Mouse (Mus musculus) liver, embryonic 16.5 days (tissue): ENCODE results near the gene Rfpl4. TPM values are rescaled to one million over a fixed set of nuclear protein-coding genes. Genes with fewer than 3 reads are reported as not detected.
A peak's percentile ranks its signal among the peaks of the same experiment; 100 is the strongest.
"Not testable (repeated sequence)": the region's sequence is repeated elsewhere in the genome, so short reads cannot be mapped to it uniquely, and the experiment has no call there.

Experiments used
- ATAC-seq: fragments of 200-750 bp; cut with Nextera tagmentation; 2 replicates; pipeline ENCODE4 v1.8.0; 2017; ENCODE audit warnings: low read depth, mild to moderate bottlenecking, moderate number of reproducible peaks, moderate library complexity
- H3K27ac ChIP-seq: fragments of 300-500 bp; sonication (generic); 2 replicates; pipeline ENCODE4 v1.5.1; 2014; ENCODE audit warnings: mild to moderate bottlenecking, low read length
- H3K27me3 ChIP-seq: fragments of 300-500 bp; sonication (generic); 2 replicates; pipeline ENCODE4 v1.6.1; 2014; ENCODE audit warnings: low read depth, low read length, mixed read lengths; ENCODE audit not compliant: control insufficient read depth, insufficient read depth
- H3K36me3 ChIP-seq: fragments of 300-500 bp; sonication (generic); 2 replicates; pipeline ENCODE4 v1.6.1; 2014; ENCODE audit warnings: mild to moderate bottlenecking; ENCODE audit not compliant: control insufficient read depth, insufficient read depth
- H3K4me1 ChIP-seq: fragments of 300-500 bp; sonication (generic); 2 replicates; pipeline ENCODE4 v1.6.1; 2014; ENCODE audit warnings: low read depth, low read length, mixed read lengths; ENCODE audit not compliant: control insufficient read depth
- H3K4me2 ChIP-seq: fragments of 300-500 bp; sonication (generic); 2 replicates; pipeline ENCODE4 v1.6.1; 2014; ENCODE audit warnings: low read depth, low read length, mixed read lengths
- H3K4me3 ChIP-seq: fragments of 300-500 bp; sonication (generic); 2 replicates; pipeline ENCODE4 v1.5.1; 2014; ENCODE audit warnings: low read depth, mild to moderate bottlenecking, low read length
- H3K9ac ChIP-seq: fragments of 300-500 bp; sonication (generic); 2 replicates; pipeline ENCODE4 v1.6.1; 2014; ENCODE audit warnings: low read depth, low read length
- H3K9me3 ChIP-seq: fragments of 300-500 bp; sonication (generic); replicated peaks from 2 replicates; pipeline ENCODE4 v1.6.1; 2016; ENCODE audit warnings: low read length; ENCODE audit not compliant: control insufficient read depth
- WGBS: fragments of 180-500 bp; shearing (Covaris S2); extraction: QIAGEN DNeasy Blood & Tissue Kit; methylation state at CpG from one replicate; pipeline ENCODE4 v1.1.7; 2014; ENCODE audit not compliant: insufficient replicate concordance; 5-methylcytosine and 5-hydroxymethylcytosine counted together
- polyA plus RNA-seq: library from polyadenylated mRNA; unstranded; fragments of >200 nt; fragmentation: Nextera tagmentation; extraction: Ambion mirVana; gene quantifications from 2 replicates; pipeline ENCODE4 v1.2.1, GENCODE M21; 2015

Rfpl4 gene
- polyA plus RNA-seq = not detected in 2 replicates

- H3K4me3 ChIP-seq = no peak within 1 kb of the TSS
- no peaks in the 10 kb centered on the region for H3K36me3 ChIP-seq
- WGBS = 61% methylated on average over 3 of the region's 3 CpGs
- no peak within 1 kb of the TSS for H3K4me2 ChIP-seq
- no peak for ATAC-seq
- no peaks in the 10 kb centered on the region for H3K27me3 ChIP-seq
- H3K4me1 ChIP-seq = no peaks in the 10 kb centered on the region
- no peak within 1 kb of the TSS for H3K27ac ChIP-seq
- no peak within 1 kb of the TSS for H3K9ac ChIP-seq
- H3K9me3 ChIP-seq = no peaks in the 10 kb centered on the region
Observed at GRCm38 (mm10) chr7:5116850-5117249, at the start of gene Rfpl4. TSS of gene Rfpl4 (minus strand) at chr7:5116950.

GRCm38 (mm10) chr7:5149570-5149969 lies 32.8 kb upstream of the Rfpl4 start, which contains the start of gene Vmn1r55:
TSS of gene Vmn1r55 (minus strand) at chr7:5149670.
- H3K27me3 ChIP-seq, H3K4me3 ChIP-seq, H3K9ac ChIP-seq, H3K27ac ChIP-seq, H3K4me1 ChIP-seq, H3K36me3 ChIP-seq, H3K9me3 ChIP-seq, H3K4me2 ChIP-seq, ATAC-seq: not testable (repeated sequence)

- no peaks in the 10 kb centered on the region for H3K4me1 ChIP-seq
- no peak within 1 kb of the TSS for H3K27ac ChIP-seq
- no peaks in the 10 kb centered on the region for H3K9me3 ChIP-seq
- no peaks in the 10 kb centered on the region for H3K36me3 ChIP-seq
- 12% methylated on average over 42 of the region's 42 CpGs for WGBS
- peak within 1 kb of the TSS; percentile 38 for H3K4me3 ChIP-seq
- no peak within 1 kb of the TSS for H3K9ac ChIP-seq
- H3K27me3 ChIP-seq = no peaks in the 10 kb centered on the region
- H3K4me2 ChIP-seq = peak within 1 kb of the TSS; percentile 49
- ATAC-seq = peak; percentile 75
Observed at GRCm38 (mm10) chr7:5125549-5126406, 9.0 kb upstream of the Rfpl4 start, which contains the start of gene Rasl2-9. TSS of gene Rasl2-9 (minus strand) at chr7:5125950.

GRCm38 (mm10) chr7:5125078-5125477 lies 8.3 kb upstream of the Rfpl4 start:
- Histone ChIP-seq H3K27me3 (no peaks in the 10 kb centered on the region), H3K9me3 (no peaks in the 10 kb centered on the region), H3K36me3 (no peaks in the 10 kb centered on the region), H3K9ac (no peak overlapping the region), H3K4me3 (no peak overlapping the region), H3K4me2 (peak overlapping the region; percentile 49), H3K4me1 (no peaks in the 10 kb centered on the region), H3K27ac (no peak overlapping the region)
- ATAC-seq = no peak
- 64% methylated on average over 8 of the region's 8 CpGs for WGBS

GRCm38 (mm10) chr7:5112701-5113100 lies 4.0 kb downstream of the Rfpl4 start:
- no peaks in the 10 kb centered on the region for H3K27me3 ChIP-seq
- no peak for ATAC-seq
- H3K9me3 ChIP-seq = no peaks in the 10 kb centered on the region
- H3K4me1 ChIP-seq = no peaks in the 10 kb centered on the region
- H3K4me2 ChIP-seq = no peak overlapping the region
- WGBS = 16% methylated on average over 3 of the region's 3 CpGs
- no peak overlapping the region for H3K4me3 ChIP-seq
- H3K9ac ChIP-seq = no peak overlapping the region
- H3K36me3 ChIP-seq = no peaks in the 10 kb centered on the region
- H3K27ac ChIP-seq = no peak overlapping the region

GRCm38 (mm10) chr7:5109301-5109700 lies 7.4 kb downstream of the Rfpl4 start:
- no peak overlapping the region for H3K4me3 ChIP-seq
- no peaks in the 10 kb centered on the region for H3K4me1 ChIP-seq
- no peak overlapping the region for H3K9ac ChIP-seq
- H3K27me3 ChIP-seq = no peaks in the 10 kb centered on the region
- H3K4me2 ChIP-seq = no peak overlapping the region
- 71% methylated on average over 8 of the region's 8 CpGs for WGBS
- no peak for ATAC-seq
- no peaks in the 10 kb centered on the region for H3K36me3 ChIP-seq
- no peaks in the 10 kb centered on the region for H3K9me3 ChIP-seq
- no peak overlapping the region for H3K27ac ChIP-seq

DNA sequence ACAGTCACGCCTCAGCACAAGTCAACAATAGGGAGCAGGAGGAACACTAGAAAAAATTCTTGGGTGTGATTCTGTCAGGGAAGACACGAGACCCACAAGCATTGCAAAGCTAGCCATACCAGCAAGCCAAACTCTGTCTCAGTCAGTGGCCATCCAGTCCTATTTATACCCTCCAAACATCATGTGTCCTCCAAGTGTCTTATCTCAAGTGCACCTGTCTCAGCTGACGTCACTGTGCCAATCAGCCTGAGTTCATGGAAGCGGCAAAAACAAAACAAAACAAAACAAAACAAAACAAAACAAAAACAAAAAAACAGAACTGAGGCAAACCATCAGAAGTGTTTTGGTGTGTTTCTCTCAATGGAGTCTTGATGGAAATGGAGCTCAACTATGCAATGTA lies 8.5 kb downstream of the Rfpl4 start:
- H3K9me3 ChIP-seq = no peaks in the 10 kb centered on the region
- no peak overlapping the region for H3K9ac ChIP-seq
- no peak for ATAC-seq
- H3K27ac ChIP-seq = no peak overlapping the region
- no peak overlapping the region for H3K4me2 ChIP-seq
- WGBS = 52% methylated on average over 4 of the region's 4 CpGs
- no peaks in the 10 kb centered on the region for H3K36me3 ChIP-seq
- H3K27me3 ChIP-seq = no peaks in the 10 kb centered on the region
- no peaks in the 10 kb centered on the region for H3K4me1 ChIP-seq
- H3K4me3 ChIP-seq = no peak overlapping the region

GRCm38 (mm10) chr7:5102564-5102963 lies 14.2 kb downstream of the Rfpl4 start:
- Histone ChIP-seq H3K9me3 (no peaks in the 10 kb centered on the region), H3K4me1 (no peaks in the 10 kb centered on the region), H3K4me3 (no peak overlapping the region), H3K27ac (no peak overlapping the region), H3K27me3 (no peaks in the 10 kb centered on the region), H3K36me3 (peaks cover 11% of the 10 kb centered on the region), H3K9ac (no peak overlapping the region), H3K4me2 (no peak overlapping the region)
- no peak for ATAC-seq
- 64% methylated on average over 2 of the region's 2 CpGs for WGBS

DNA sequence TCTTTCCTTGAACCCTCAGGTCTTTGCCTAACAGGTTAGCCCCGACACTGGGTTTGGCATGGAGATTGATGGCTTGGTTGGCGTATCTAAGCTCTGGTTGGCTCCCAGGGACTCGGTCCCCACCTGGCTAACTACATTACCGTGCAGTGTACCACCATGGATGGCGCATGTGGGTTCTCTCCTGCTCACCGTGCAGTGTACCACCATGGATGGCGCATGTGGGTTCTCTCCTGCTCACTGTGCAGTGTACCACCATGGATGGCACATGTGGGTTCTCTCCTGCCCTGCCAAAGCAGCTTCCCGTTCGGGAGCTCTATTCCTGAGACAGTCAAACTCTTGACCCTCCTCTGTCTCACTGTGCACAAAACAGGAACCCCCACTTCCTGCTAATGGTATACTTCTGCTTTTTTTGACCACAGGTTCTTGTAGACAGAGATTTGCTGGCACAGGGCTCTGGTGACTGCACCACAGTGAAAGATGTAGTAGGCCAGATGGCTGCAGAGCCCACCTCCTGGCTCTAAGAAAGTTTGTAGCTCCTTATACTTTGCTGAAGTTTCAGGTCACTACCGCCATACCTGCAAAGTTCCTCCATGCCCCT lies 15.6 kb downstream of the Rfpl4 start:
- peak; percentile 17 for ATAC-seq
- Histone ChIP-seq H3K27me3 (no peaks in the 10 kb centered on the region), H3K27ac (no peak overlapping the region), H3K9ac (no peak overlapping the region), H3K9me3 (no peaks in the 10 kb centered on the region), H3K4me1 (no peaks in the 10 kb centered on the region), H3K4me2 (no peak overlapping the region), H3K4me3 (no peak overlapping the region), H3K36me3 (peaks cover 18% of the 10 kb centered on the region)
- WGBS = 34% methylated on average over 10 of the region's 10 CpGs
